Mouse (Mus musculus): ENCODE results near the gene Fam19a3. TPM values are rescaled to one million over a fixed set of nuclear protein-coding genes. Genes with fewer than 3 reads are reported as not detected.

Fam19a3 gene
- total and polyA plus RNA-seq, 3 experiments = 0.04 to 0.16 TPM; not detected in 1

DNA sequence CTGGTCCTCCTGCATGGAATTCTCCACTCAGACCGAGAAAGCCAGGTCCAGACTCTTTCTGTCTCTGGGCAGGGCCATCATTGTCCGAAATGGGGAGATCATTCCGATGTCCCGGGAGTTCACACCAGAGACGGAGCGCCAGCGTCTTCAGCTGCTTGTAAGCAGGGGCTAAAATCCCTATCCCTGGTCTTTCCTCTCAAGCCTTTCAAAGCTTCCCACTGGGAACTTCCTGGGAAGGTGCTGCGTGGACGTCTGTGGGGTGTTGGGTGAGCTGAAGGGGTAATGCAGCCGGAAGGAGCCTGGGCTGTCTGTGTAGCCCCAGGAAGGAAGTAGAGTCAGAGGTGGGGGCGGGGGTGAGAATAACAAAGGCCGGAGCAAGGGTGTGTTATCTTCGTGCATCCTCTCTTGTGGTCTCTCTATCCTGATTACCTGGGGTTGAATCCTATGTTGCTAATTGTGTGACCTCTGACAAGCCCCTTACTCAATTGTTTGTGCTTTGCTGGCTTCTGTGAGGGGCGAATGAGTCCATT lies 2.4 kb upstream of the Fam19a3 start:
- Histone ChIP-seq H3K79me2 (replicated peaks; ENCODE audit: control insufficient read depth, extremely low read depth, insufficient read depth, poor library complexity, severe bottlenecking) (no peaks in the 10 kb centered on the region), H3K9me3 (replicated peaks; ENCODE audit: low read length) (no peaks in the 10 kb centered on the region), H3K27ac (ENCODE audit: insufficient read depth, low read depth) (no peak overlapping the region), H3K4me2 (ENCODE audit: insufficient read depth, low read depth, poor library complexity, severe bottlenecking) (no peak overlapping the region), H3K9ac (ENCODE audit: insufficient read depth, low read depth) (no peak overlapping the region), H3K27me3 (replicated peaks) (peaks cover under 1% of the 10 kb centered on the region), H3K36me3 (replicated peaks in 1 of 2; ENCODE audit: control insufficient read depth in 1 of 2, insufficient read depth in 1 of 2, low read length in 1 of 2) (peaks cover 0 to 25% of the 10 kb centered on the region in 2 experiments), H3K4me1 (ENCODE audit: control insufficient read depth in 1 of 2, insufficient read depth in 2 of 2) (peaks cover 3 to 39% of the 10 kb centered on the region in 2 experiments; a peak in 3 of 4 replicates), H3K4me3 (replicated peaks in 1 of 3; ENCODE audit: low read depth in 2 of 3, low read length in 2 of 3, poor library complexity in 1 of 3) (no peak overlapping the region)
- DNase-seq (ENCODE audit: extremely low read depth) = no peak
- TF ChIP-seq JUND (conservative IDR thresholded peaks at IDR 0.05; ENCODE audit: low read depth, low read length) = no peak
- no peak for TF ChIP-seq BHLHE40 (IDR thresholded peaks at IDR 0.05; ENCODE audit: low read depth, low read length)
- no peak for TF ChIP-seq E2F4 (IDR thresholded peaks at IDR 0.05; ENCODE audit: insufficient replicate concordance, low read depth, low read length)
- no peak for TF ChIP-seq RCOR1 (conservative IDR thresholded peaks at IDR 0.05; ENCODE audit: low read depth, low read length)
- TF ChIP-seq GABPA (IDR thresholded peaks at IDR 0.05; ENCODE audit: insufficient replicate concordance, low read depth, low read length) = no peak
- no peak for TF ChIP-seq RAD21 (IDR thresholded peaks at IDR 0.05; ENCODE audit: low read depth, low read length)
- dilution Hi-C loops (cut with MboI; ENCODE audit: extremely low pct_ligation_motif_present, extremely low pct_unique_long_range_greater_than_20kb, low sequenced_read_pairs) = no loop called here
- in situ Hi-C loops (cut with MboI; ENCODE audit: low pct_ligation_motif_present, low pct_unique_long_range_greater_than_20kb, low sequenced_read_pairs) = loop anchor here (10.0 kb wide), 2 partner anchors 181 to 271 kb away; partner anchors contain the start of genes Cttnbp2nl and Wnt2b

DNA sequence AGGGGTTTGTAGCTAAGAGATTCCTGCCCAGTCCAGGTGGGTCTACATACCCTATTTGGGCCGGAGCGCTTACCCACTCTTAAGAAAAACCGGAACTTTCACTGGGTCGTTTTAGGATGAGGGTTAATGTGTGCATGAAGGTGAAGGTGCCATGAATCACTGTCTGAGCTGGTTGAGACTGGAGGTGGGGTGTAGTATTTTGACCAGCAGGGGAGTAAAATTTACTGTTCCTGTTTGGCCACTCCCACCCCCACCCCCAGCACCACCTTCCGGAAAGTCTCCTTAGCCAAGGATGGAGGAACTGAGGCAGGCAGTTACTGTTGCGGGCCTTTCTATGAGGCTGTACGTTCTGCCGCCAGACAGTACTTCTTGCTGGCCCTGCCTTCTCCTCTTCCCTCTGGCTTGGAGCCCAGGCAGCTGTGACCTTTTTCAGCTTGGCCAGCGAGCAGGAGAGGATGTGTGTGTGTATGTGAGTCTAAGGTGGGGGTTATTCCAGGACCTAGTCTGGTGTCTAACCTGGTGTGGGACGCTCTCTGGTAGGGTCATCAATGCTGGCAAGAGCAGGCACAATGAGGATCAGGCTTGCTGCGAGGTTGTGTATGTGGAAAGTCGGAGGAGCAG lies 531 bp upstream of the Fam19a3 start:
- in situ Hi-C loops (cut with MboI; ENCODE audit: low pct_ligation_motif_present, low pct_unique_long_range_greater_than_20kb, low sequenced_read_pairs) = loop anchor here (10.0 kb wide), 2 partner anchors 183 to 273 kb away; partner anchors contain the start of genes Cttnbp2nl and Wnt2b
- peak overlapping the region; percentile 32; the same call in 1 of the 2 replicates for H3K9ac ChIP-seq (ENCODE audit: insufficient read depth, low read depth)
- no peaks in the 10 kb centered on the region for H3K79me2 ChIP-seq (replicated peaks; ENCODE audit: control insufficient read depth, extremely low read depth, insufficient read depth, poor library complexity, severe bottlenecking)
- peaks cover 0 to 25% of the 10 kb centered on the region in 2 experiments for H3K36me3 ChIP-seq (replicated peaks in 1 of 2; ENCODE audit: control insufficient read depth in 1 of 2, insufficient read depth in 1 of 2, low read length in 1 of 2)
- dilution Hi-C loops (cut with MboI; ENCODE audit: extremely low pct_ligation_motif_present, extremely low pct_unique_long_range_greater_than_20kb, low sequenced_read_pairs) = no loop called here
- H3K4me1 ChIP-seq (ENCODE audit: control insufficient read depth in 1 of 2, insufficient read depth in 2 of 2) = peaks cover 3 to 26% of the 10 kb centered on the region in 2 experiments; a peak in 3 of 4 replicates
- peak; percentile 44 for DNase-seq (ENCODE audit: extremely low read depth)
- no peaks in the 10 kb centered on the region for H3K9me3 ChIP-seq (replicated peaks; ENCODE audit: low read length)
- H3K27ac ChIP-seq (ENCODE audit: insufficient read depth, low read depth) = no peak overlapping the region
- H3K4me2 ChIP-seq (ENCODE audit: insufficient read depth, low read depth, poor library complexity, severe bottlenecking) = peak overlapping the region; percentile 93
- H3K4me3 ChIP-seq (replicated peaks in 1 of 3; ENCODE audit: low read depth in 2 of 3, low read length in 2 of 3, poor library complexity in 1 of 3) = peak overlapping the region; percentile 63 to 69 (median 65)
- H3K27me3 ChIP-seq (replicated peaks) = peaks cover 4% of the 10 kb centered on the region
- TF ChIP-seq POLR2A (IDR thresholded peaks at IDR 0.05; ENCODE audit: low read depth, low read length) = peak; percentile 32; the same call in 1 of the 2 replicates
- TF ChIP-seq KAT2A (IDR thresholded peaks at IDR 0.05; ENCODE audit: insufficient replicate concordance, low read length) = no peak
- no peak for TF ChIP-seq HCFC1 (IDR thresholded peaks at IDR 0.05; ENCODE audit: low read depth, low read length)
- peak; percentile 65; the same call in 1 of the 2 replicates for TF ChIP-seq ELF1 (IDR thresholded peaks at IDR 0.05; ENCODE audit: low read depth, low read length)
- TF ChIP-seq MAZ (IDR thresholded peaks at IDR 0.05; ENCODE audit: low read depth, low read length) = 0 out of 2 replicates have a peak, but pooled peaks have one; percentile 54
- no peak for TF ChIP-seq TCF12 (IDR thresholded peaks at IDR 0.05; ENCODE audit: low read depth, low read length)
- no peak for TF ChIP-seq PAX5 (IDR thresholded peaks at IDR 0.05; ENCODE audit: low read length)
- TF ChIP-seq NELFE (IDR thresholded peaks at IDR 0.05; ENCODE audit: low read depth, low read length) = no peak
- peak in 1 of 2 experiments; percentile 27; a peak in 2 of 4 replicates for TF ChIP-seq CTCF (conservative IDR thresholded peaks at IDR 0.05 in 1 of 2, IDR thresholded peaks at IDR 0.05 in 1 of 2; ENCODE audit: low read depth in 2 of 2, low read length in 2 of 2)
- TF ChIP-seq RAD21 (IDR thresholded peaks at IDR 0.05; ENCODE audit: low read depth, low read length) = no peak
